Mouse (Mus musculus): ENCODE results near the gene Nxnl2.

- peak; percentile 9; the same call in 1 of the 2 replicates for TF ChIP-seq CTCF (IDR thresholded peaks at IDR 0.05; ENCODE audit: low read depth, low read length)
- TF ChIP-seq POLR2A (IDR thresholded peaks at IDR 0.05; ENCODE audit: extremely low read depth, insufficient read depth, low read length) = no peak
Measured at GRCm38 (mm10) chr13:51191416-51192140, 20.8 kb downstream of the Nxnl2 start.

Measured in liver, adult 2 months (tissue).